Mouse (Mus musculus) layer of hippocampus, adult 6 months (tissue): ENCODE data around the gene Cd37. TPM values are rescaled to one million over a fixed set of nuclear protein-coding genes. Genes with fewer than 3 reads are reported as not detected.

Experiments used
- long read RNA-seq, 2 experiments: library from polyadenylated mRNA; unstranded; transcript quantifications; one replicate each; pipeline ENCODE4 v2.0.0; 2019 to 2020
- polyA plus RNA-seq: library from polyadenylated mRNA; unstranded; fragments of <200 nt; fragmentation: Nextera tagmentation; gene quantifications from 2 replicates; pipeline ENCODE4 v1.2.3, GENCODE M21; 2021

The Cd37 gene
- 11.8 and 14.4 TPM in 2 replicates for polyA plus RNA-seq
- long read RNA-seq, experiment 1, transcript Cd37-202 (8 exons, 1,227 nt) = major isoform, 10 of 11 reads
- long read RNA-seq, experiment 1, partial matches to known transcripts = 0 of 11 reads
- long read RNA-seq, experiment 1, other reads (novel, unspliced or antisense) = 1 of 11 reads
- long read RNA-seq, experiment 2, transcript Cd37-202 (8 exons, 1,227 nt) = major isoform, 5 of 15 reads
- long read RNA-seq, experiment 2, partial matches to known transcripts = 0 of 15 reads
- long read RNA-seq, experiment 2, other reads (novel, unspliced or antisense) = 3 of 15 reads

GRCm38 (mm10) chr7:45238723-45239496 is at the start of gene Cd37:
Cd37 (minus strand) TSS chr7:45239115.

GRCm38 (mm10) chr7:45277136-45277760 is 38.3 kb upstream of the Cd37 start, which contains the start of gene Slc6a21:
Slc6a21 (plus strand) TSS chr7:45277513.

DNA sequence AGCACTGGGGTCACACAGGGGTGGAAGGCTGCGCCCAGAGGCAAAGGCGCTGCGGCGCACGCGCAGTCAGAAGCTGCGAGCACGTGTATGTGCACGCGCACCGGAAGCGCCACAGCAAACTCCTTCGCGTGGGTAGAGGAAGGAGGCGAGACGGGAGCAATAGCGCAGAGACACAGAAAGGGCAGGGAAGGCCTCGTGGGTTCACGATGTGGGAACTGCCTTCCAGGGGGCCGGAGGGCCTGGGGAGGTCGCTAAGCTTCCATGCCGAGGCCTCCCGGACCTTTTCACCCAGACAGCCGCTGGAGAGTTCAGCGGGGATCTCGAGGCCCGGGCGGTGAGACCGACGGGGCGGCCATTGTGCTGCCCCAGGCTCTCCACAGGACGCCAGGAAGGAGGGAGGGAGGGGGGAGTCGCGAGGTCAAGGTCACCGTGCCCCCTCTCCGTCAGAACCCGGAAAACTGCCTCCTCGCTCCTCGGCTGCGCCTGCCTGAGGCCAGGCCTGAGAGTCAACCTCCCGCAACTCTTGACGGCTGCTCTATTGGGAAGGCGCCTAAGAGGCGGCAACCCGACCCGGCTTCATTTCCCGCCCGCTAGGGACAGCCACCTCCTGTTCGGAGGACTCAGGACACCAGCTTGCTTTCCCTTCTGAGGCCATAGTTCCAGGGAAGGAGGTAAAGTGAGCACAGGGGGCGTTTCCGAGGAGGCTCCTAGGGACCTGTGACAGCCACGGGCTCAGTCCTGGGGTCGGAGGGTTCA is 1.9 kb upstream of the Cd37 start, which contains the start of gene Slc6a16:
TSS of gene Slc6a16 (plus strand) at position 453 of the 756 bp plus-strand sequence.

DNA sequence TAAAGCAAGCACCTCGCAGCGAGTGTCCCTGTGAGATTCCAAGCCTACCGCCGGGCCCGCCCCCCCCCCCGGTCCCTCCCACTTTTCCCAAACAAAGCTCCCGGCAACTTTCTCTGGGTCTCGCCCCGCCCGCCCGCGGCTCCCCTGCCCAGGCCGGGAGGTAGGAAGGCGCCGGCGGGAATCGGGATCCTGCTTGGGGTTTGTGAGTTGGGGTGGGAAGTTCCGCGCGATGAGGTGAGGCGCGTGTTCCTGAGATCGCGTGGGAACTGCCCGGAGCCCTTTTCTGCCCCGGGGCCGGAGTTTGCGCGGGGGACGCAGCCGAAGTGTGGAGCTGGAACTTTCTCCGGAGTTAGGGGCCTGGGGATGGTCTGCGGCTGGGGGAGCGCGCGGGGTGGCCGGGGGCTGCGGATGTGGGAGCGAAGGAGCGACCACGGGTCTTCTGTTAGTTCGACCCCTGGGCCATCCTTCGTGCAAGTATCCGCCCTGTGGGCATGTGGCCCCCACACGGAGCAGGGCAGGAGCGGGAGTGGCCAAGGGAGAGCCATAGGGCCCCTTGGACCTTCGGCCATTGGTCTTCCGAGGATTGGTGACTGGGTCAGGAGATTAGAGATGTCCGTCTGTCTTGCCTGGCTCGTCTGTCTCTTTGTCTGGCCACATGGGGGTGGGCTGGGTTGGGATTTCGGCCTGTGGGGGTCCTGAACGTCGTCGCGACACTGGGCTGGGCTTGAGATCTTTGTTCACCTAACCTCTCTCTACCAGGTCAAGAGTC is 23.1 kb downstream of the Cd37 start, which contains the start of gene Tead2:
TSS of gene Tead2 (plus strand) at position 81 of the 769 bp plus-strand sequence.

DNA sequence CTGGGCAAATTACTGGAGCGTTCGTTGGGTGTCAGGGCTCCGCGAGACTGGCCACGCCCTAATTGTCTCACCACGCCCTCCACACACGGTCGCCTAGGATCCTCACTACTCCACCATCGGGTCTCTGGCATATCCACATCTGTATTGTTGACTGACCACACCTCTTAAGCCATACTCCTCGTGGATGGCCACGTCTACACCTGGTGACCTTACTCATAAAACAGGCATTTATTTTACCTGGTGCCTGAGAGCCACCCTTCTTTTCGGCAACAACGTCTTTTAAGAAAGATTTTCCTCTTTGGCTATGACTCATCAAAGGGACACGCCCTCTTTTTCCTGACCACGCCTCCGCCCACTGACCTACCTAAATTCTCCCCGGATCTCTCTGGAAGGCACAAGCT is 27.1 kb downstream of the Cd37 start, which contains the start of gene Dkkl1:
TSS of gene Dkkl1 (minus strand) at position 297 of the 401 bp plus-strand sequence.

GRCm38 (mm10) chr7:45204380-45205143 is 34.4 kb downstream of the Cd37 start, which contains the start of gene Ccdc155:
Ccdc155 (minus strand) TSS chr7:45204892.

Other genes with a start within 250 kb of the Cd37 start
- 10.7 and 12.0 TPM in 2 replicates for gene Irf3, start 241.5 kb downstream of the Cd37 start, polyA plus RNA-seq
- 1.6 and 2.6 TPM in 2 replicates for gene Bcl2l12, start 240.4 kb downstream of the Cd37 start, polyA plus RNA-seq
- gene Scaf1, start 222.8 kb downstream of the Cd37 start, polyA plus RNA-seq = 63.8 and 108 TPM in 2 replicates
- 3.8 and 4.0 TPM in 2 replicates for gene Rras, start 221.2 kb downstream of the Cd37 start, polyA plus RNA-seq
- 4.7 and 5.4 TPM in 2 replicates for gene Prr12, start 186.2 kb downstream of the Cd37 start, polyA plus RNA-seq
- 36.0 and 41.3 TPM in 2 replicates for gene Nosip, start 176.7 kb downstream of the Cd37 start, polyA plus RNA-seq
- 9.2 and 10.8 TPM in 2 replicates for gene Prrg2, start 176.4 kb downstream of the Cd37 start, polyA plus RNA-seq
- gene Rcn3, start 146.9 kb downstream of the Cd37 start, polyA plus RNA-seq = 26.1 and 29.3 TPM in 2 replicates
- 28.3 and 34.8 TPM in 2 replicates for gene Fcgrt, start 135.3 kb downstream of the Cd37 start, polyA plus RNA-seq
- gene Rps11, start 114.7 kb downstream of the Cd37 start, polyA plus RNA-seq = 1,326 and 1,360 TPM in 2 replicates
- 1,601 and 1,782 TPM in 2 replicates for gene Rpl13a, start 110.4 kb downstream of the Cd37 start, polyA plus RNA-seq
- not detected in 2 replicates for gene Gm45713, start 102.9 kb downstream of the Cd37 start, polyA plus RNA-seq
- 0.68 and 1.4 TPM in 2 replicates for gene Flt3l, start 102.7 kb downstream of the Cd37 start, polyA plus RNA-seq
- gene Pih1d1, start 84.8 kb downstream of the Cd37 start, polyA plus RNA-seq = 40.3 and 47.7 TPM in 2 replicates
- 4.6 and 5.2 TPM in 2 replicates for gene Aldh16a1, start 84.5 kb downstream of the Cd37 start, polyA plus RNA-seq
- 52.3 and 68.3 TPM in 2 replicates for gene Slc17a7, start 75.2 kb downstream of the Cd37 start, polyA plus RNA-seq
- gene Gfy, start 59.5 kb downstream of the Cd37 start, polyA plus RNA-seq = not detected in 2 replicates
- gene Pth2, start 58.1 kb downstream of the Cd37 start, polyA plus RNA-seq = not detected in 2 replicates
- gene Ccdc155, start 34.2 kb downstream of the Cd37 start, polyA plus RNA-seq = 1.2 and 1.4 TPM in 2 replicates
- 5.1 and 7.3 TPM in 2 replicates for gene Dkkl1, start 27.0 kb downstream of the Cd37 start, polyA plus RNA-seq
- gene Tead2, start 23.4 kb downstream of the Cd37 start, polyA plus RNA-seq = 0.51 and 0.59 TPM in 2 replicates
- gene Slc6a16, start 2.0 kb upstream of the Cd37 start, polyA plus RNA-seq = 1.1 and 1.2 TPM in 2 replicates
- not detected in 2 replicates for gene Slc6a21, start 38.4 kb upstream of the Cd37 start, polyA plus RNA-seq
- gene Trpm4, start 94.7 kb upstream of the Cd37 start, polyA plus RNA-seq = 10.1 and 12.4 TPM in 2 replicates
- gene Hrc, start 96.2 kb upstream of the Cd37 start, polyA plus RNA-seq = not detected in 2 replicates
- 8.7 and 11.6 TPM in 2 replicates for gene Ppfia3, start 127.9 kb upstream of the Cd37 start, polyA plus RNA-seq
- gene Lin7b, start 131.5 kb upstream of the Cd37 start, polyA plus RNA-seq = 214 and 221 TPM in 2 replicates
- 32.6 and 45.3 TPM in 2 replicates for gene Snrnp70, start 156.6 kb upstream of the Cd37 start, polyA plus RNA-seq
- gene Kcna7, start 166.5 kb upstream of the Cd37 start, polyA plus RNA-seq = not detected in 2 replicates
- 0.11 and 0.30 TPM in 2 replicates for gene Ntf5, start 174.6 kb upstream of the Cd37 start, polyA plus RNA-seq
- gene Lhb, start 181.7 kb upstream of the Cd37 start, polyA plus RNA-seq = 1.1 TPM in 1 of 2 replicates, not detected in the other
- gene Gys1, start 195.7 kb upstream of the Cd37 start, polyA plus RNA-seq = 7.9 and 10.1 TPM in 2 replicates
- 50.0 and 53.1 TPM in 2 replicates for gene Ruvbl2, start 199.0 kb upstream of the Cd37 start, polyA plus RNA-seq
- 1,695 and 1,748 TPM in 2 replicates for gene Ftl1, start 220.8 kb upstream of the Cd37 start, polyA plus RNA-seq
- gene Bax, start 227.8 kb upstream of the Cd37 start, polyA plus RNA-seq = 86.7 and 94.4 TPM in 2 replicates
- 0.13 and 0.14 TPM in 2 replicates for gene Tulp2, start 242.8 kb upstream of the Cd37 start, polyA plus RNA-seq
- gene Gm45808, start 247.7 kb upstream of the Cd37 start, polyA plus RNA-seq = not detected in 2 replicates
- 2.6 and 3.5 TPM in 2 replicates for gene Dhdh, start 249.7 kb upstream of the Cd37 start, polyA plus RNA-seq